Mouse (Mus musculus) lung, postnatal 0 days (tissue): ENCODE measurements around the gene Abca7.

ENCODE experiments used
- CTCF ChIP-seq: IDR thresholded peaks from 2 replicates; pipeline ENCODE4 v1.5.1; 2016; ENCODE audit warnings: antibody characterized with exemption, mild to moderate bottlenecking
- EP300 ChIP-seq: IDR thresholded peaks from 2 replicates; pipeline ENCODE4 v1.6.1; 2016; ENCODE audit warnings: antibody characterized with exemption, mild to moderate bottlenecking, control low read depth

- no peak for TF ChIP-seq CTCF
- TF ChIP-seq EP300: no peak
Observed at GRCm38 (mm10) chr10:80057683-80058326, 61.5 kb downstream of the Abca7 start.
